Mouse (Mus musculus) NIH3T3 (cell line): ENCODE measurements around the gene Cltb.

Experiments
- DNase-seq: peaks from one replicate; pipeline ENCODE4 v3.0.0-alpha.2; 2012; ENCODE audit warnings: low read depth

Gene Cltb

GRCm38 (mm10) chr13:54564232-54565200 lies 46.6 kb downstream of the Cltb start:
- DNase-seq, result peak; percentile 12

- no peak for DNase-seq
These were observed 48.6 kb downstream of the Cltb start for GRCm38 (mm10) chr13:54562562-54562961.

- DNase-seq, result no peak
These were observed 50.5 kb downstream of the Cltb start for GRCm38 (mm10) chr13:54560608-54561007.

- no peak for DNase-seq
These were observed 51.5 kb downstream of the Cltb start for GRCm38 (mm10) chr13:54559656-54560055.

- DNase-seq, result no peak
These were observed 53.5 kb downstream of the Cltb start for GRCm38 (mm10) chr13:54557652-54558051.

GRCm38 (mm10) chr13:54556796-54557195 lies 54.3 kb downstream of the Cltb start:
- DNase-seq, result no peak

- no peak for DNase-seq
These were observed 55.0 kb downstream of the Cltb start for GRCm38 (mm10) chr13:54556176-54556575.

- no peak for DNase-seq
These were observed 63.1 kb downstream of the Cltb start for GRCm38 (mm10) chr13:54548036-54548435.
